Mouse (Mus musculus): ENCODE results near the gene Nlrp6.
"Not testable (repeated sequence)": the region's sequence is repeated elsewhere in the genome, so short reads cannot be mapped to it uniquely, and the experiment has no call there.

Gene Nlrp6

GRCm38 (mm10) chr7:140920418-140921029, at the start of gene Nlrp6:
TSS of gene Nlrp6 (plus strand) at chr7:140920902.
- DNase-seq = no peak

GRCm38 (mm10) chr7:140874224-140874623, 46.5 kb upstream of the Nlrp6 start:
- DNase-seq = no peak

GRCm38 (mm10) chr7:140877364-140877763, 43.3 kb upstream of the Nlrp6 start:
- no peak for DNase-seq

- DNase-seq = peak; percentile 33
Observed at GRCm38 (mm10) chr7:140879355-140879754, 41.3 kb upstream of the Nlrp6 start.

GRCm38 (mm10) chr7:140880419-140880818, 40.3 kb upstream of the Nlrp6 start:
- no peak for DNase-seq

GRCm38 (mm10) chr7:140880865-140881515, 39.7 kb upstream of the Nlrp6 start:
- no peak for DNase-seq

GRCm38 (mm10) chr7:140881696-140882468, 38.8 kb upstream of the Nlrp6 start, which contains the start of the genes Psmd13 and Sirt3:
TSS of gene Psmd13 (plus strand) at chr7:140881968.
TSS of gene Sirt3 (minus strand) at chr7:140882309.
- DNase-seq = peak; percentile 95

- DNase-seq = no peak
Observed at GRCm38 (mm10) chr7:140882469-140882803, 38.3 kb upstream of the Nlrp6 start.

- not testable (repeated sequence) for DNase-seq
Observed at GRCm38 (mm10) chr7:140890636-140891035, 30.1 kb upstream of the Nlrp6 start.

GRCm38 (mm10) chr7:140894031-140894430, 26.7 kb upstream of the Nlrp6 start:
- no peak for DNase-seq

GRCm38 (mm10) chr7:140894611-140895010, 26.1 kb upstream of the Nlrp6 start:
- DNase-seq = no peak

GRCm38 (mm10) chr7:140897863-140898262, 22.8 kb upstream of the Nlrp6 start:
- DNase-seq = no peak

GRCm38 (mm10) chr7:140899121-140899520, 21.6 kb upstream of the Nlrp6 start:
- DNase-seq = no peak

GRCm38 (mm10) chr7:140900220-140900619, 20.5 kb upstream of the Nlrp6 start, which contains the start of gene Cox8b:
TSS of gene Cox8b (minus strand) at chr7:140900446.
- DNase-seq = no peak

GRCm38 (mm10) chr7:140902036-140902875, 18.4 kb upstream of the Nlrp6 start:
- DNase-seq = no peak

GRCm38 (mm10) chr7:140903212-140903611, 17.5 kb upstream of the Nlrp6 start:
- peak; percentile 77 for DNase-seq

GRCm38 (mm10) chr7:140905642-140906081, 15.0 kb upstream of the Nlrp6 start:
- DNase-seq = no peak

- DNase-seq = no peak
Observed at GRCm38 (mm10) chr7:140907131-140907530, 13.6 kb upstream of the Nlrp6 start.

- no peak for DNase-seq
Observed at GRCm38 (mm10) chr7:140907697-140908096, 13.0 kb upstream of the Nlrp6 start.

GRCm38 (mm10) chr7:140908181-140908580, 12.5 kb upstream of the Nlrp6 start:
- peak; percentile 19 for DNase-seq

GRCm38 (mm10) chr7:140908634-140909107, 12.0 kb upstream of the Nlrp6 start:
- peak; percentile 77 for DNase-seq

- no peak for DNase-seq
Observed at GRCm38 (mm10) chr7:140912293-140912692, 8.4 kb upstream of the Nlrp6 start.
